Mouse (Mus musculus) gastrocnemius, postnatal 36 days (tissue): Measurements from ENCODE around the gene Lhx5. TPM values are rescaled to one million over a fixed set of nuclear protein-coding genes. Genes with fewer than 3 reads are reported as not detected.

ENCODE experiments used
- DNase-seq, 2 experiments: peaks; one replicate each; pipeline ENCODE4 v3.0.0; 2022
- intact Hi-C: fragments of 180-260 bp; cut with DNase I; formaldehyde crosslinking; loops from one replicate; pipeline ENCODE4 v1.15.1; 2025
- total RNA-seq, 2 experiments: library from RNA; stranded (reverse); gene quantifications; 2 replicates each; pipeline ENCODE4 v1.2.3; 2021

Lhx5 gene
- total RNA-seq, 2 experiments from 2014 or later, result not detected

DNA sequence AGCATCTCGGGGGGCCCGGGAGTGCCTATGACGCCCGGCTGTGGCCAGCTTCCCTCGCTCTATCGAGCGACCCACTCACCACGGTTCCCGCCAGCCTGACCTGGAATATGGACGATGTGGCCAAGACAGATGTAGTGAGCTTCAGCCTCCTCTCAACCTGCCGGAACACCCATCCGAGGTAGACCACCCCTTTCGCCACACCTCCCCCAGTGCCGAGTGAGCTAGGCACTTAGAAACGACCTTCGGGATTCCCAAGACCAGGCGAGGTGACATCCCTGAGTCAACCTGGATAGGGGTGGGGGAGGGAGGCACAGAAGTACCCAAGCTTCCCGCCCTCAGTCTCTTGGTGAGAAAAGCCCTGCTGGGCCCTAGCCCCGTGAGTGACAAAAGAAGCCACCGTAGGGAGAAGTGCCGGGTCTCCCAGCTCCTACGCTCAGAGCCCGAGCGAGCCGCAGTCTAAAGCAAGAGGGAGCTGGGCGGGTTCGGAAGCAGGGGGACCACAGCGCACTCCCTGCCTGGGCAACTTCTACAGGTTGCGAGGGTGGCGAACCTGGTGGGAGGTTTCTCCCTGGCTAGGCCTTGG lies 407 bp upstream of the Lhx5 start:
- intact Hi-C loops, result no loop called here
- no peak for DNase-seq

DNA sequence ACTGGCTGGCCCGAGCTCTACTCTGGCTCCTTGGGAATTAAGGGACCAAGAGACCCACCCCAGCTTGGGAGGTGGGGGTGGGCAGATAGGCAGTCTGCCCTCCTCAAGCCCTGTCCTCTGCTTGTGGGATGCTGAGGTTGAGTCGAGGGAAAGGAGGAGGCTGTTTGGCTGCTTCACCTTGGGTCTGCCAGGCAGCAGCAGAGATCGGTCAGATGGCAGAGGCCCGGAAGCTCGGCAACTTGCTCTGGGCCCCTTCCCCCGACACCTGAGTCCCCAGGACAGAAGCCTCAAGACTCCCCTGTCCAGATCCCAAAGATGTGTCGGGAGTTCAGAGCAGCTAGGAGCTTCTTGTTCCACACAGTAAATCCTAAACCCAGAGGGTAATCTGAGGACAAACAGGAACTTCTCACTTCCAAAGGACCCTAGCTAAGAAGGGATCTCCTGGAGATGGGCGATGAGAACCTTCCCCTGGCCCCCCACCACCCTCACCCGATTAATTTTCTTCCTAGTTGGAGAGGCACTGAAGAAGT lies 1.1 kb downstream of the Lhx5 start:
- DNase-seq, result no peak

DNA sequence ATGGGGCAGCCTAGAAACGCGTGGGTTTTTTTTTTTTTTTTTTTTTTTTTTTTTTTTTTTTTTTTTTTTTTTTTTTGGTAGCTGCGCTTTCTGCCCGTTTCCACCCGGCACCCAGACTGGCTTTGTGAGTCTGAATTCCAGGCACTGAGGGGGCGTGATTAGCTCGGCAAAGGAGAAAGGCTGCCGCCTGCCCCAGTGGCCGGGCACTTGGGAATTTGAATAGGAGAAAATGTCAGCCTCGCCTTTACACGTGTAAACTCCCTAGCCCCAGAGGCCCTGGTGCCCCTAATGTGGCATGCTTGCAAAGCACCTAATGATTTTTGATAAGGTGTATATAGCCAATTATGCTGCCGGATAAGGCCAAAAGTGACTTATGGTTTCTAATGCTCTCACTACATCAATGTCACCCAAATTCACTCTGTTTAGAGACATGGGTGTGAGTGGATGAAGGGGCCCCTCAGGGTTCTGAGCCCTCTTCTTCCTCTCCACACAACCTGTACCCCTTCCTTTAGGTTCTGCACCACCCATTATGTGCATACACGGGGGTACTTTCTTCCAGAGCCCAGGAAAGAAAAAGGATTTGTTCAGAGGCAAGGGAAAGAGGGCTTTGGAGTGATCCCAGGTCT lies 1.7 kb downstream of the Lhx5 start:
- intact Hi-C loops, result no loop called here
- DNase-seq, result no peak

More for the DNA sequence above, 1.1 kb downstream of the Lhx5 start:
- intact Hi-C loops, result no loop called here

- intact Hi-C loops, result no loop called here
- DNase-seq, result no peak
Measured at GRCm38 (mm10) chr5:120434231-120434735, 2.8 kb downstream of the Lhx5 start.

DNA sequence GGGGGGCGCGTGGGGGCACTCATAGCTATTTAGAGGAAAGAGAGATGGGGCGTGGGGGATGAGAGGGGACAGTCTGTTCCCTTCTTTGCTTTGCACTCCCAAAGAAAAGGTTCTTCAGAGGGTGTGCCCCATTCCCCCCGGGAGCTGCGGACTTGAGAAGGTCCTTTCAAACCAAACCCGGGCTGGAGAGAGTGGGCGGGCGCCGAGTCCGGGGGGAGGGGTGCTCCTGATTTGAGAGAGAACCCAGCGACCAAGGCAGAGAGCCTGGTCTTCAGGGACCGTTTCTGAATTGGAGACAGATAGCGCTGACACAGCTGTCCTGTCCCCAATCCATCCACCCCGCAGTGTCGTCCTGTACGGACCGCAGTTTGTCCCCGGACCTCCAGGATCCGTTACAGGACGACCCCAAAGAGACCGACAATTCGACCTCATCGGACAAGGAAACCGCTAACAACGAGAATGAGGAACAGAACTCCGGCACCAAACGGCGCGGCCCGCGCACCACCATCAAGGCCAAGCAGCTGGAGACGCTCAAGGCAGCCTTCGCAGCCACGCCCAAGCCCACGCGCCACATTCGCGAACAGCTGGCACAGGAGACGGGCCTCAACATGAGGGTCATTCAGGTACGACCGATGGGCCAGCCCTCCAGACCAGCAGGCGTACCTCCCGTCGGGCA lies 3.6 kb downstream of the Lhx5 start:
- no peak for DNase-seq
- intact Hi-C loops, result no loop called here

GRCm38 (mm10) chr5:120435731-120436501 lies 4.4 kb downstream of the Lhx5 start:
- intact Hi-C loops, result no loop called here
- no peak for DNase-seq

- DNase-seq, result no peak
- intact Hi-C loops, result no loop called here
Measured at GRCm38 (mm10) chr5:120436885-120437495, 5.5 kb downstream of the Lhx5 start.

GRCm38 (mm10) chr5:120437539-120437938 lies 6.0 kb downstream of the Lhx5 start:
- DNase-seq, result no peak

GRCm38 (mm10) chr5:120437986-120438385 lies 6.5 kb downstream of the Lhx5 start:
- DNase-seq, result no peak
- intact Hi-C loops, result no loop called here

More at GRCm38 (mm10) chr5:120437539-120437938, 6.0 kb downstream of the Lhx5 start:
- intact Hi-C loops, result no loop called here

DNA sequence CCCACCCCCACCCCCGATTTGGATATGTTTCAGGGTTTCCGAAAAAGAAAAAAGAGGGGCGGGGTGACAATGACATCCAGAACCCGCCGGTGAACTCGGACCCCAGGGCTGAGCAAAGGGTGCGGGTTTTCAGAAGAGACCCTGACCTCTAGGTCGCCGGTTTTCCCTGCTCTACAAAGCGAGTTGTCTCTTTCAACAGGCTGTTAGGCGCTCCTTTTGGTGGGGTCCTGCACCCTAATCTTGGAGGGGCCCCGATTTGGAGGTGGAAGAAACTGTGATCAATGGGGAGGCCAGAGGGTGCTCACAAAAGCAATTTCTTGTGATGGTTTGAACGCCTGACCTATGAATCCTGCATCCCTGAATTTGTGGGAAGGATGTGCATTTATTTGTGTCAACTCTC lies 7.0 kb downstream of the Lhx5 start:
- intact Hi-C loops, result no loop called here
- DNase-seq, result no peak

GRCm38 (mm10) chr5:120438991-120439710 lies 7.7 kb downstream of the Lhx5 start:
- intact Hi-C loops, result no loop called here
- no peak for DNase-seq

- intact Hi-C loops, result loop anchor here (5.0 kb wide), 2 partner anchors 228 to 293 kb away; no protein-coding TSS in a partner anchor
- no peak for DNase-seq
Measured at GRCm38 (mm10) chr5:120439887-120440670, 8.6 kb downstream of the Lhx5 start.

DNA sequence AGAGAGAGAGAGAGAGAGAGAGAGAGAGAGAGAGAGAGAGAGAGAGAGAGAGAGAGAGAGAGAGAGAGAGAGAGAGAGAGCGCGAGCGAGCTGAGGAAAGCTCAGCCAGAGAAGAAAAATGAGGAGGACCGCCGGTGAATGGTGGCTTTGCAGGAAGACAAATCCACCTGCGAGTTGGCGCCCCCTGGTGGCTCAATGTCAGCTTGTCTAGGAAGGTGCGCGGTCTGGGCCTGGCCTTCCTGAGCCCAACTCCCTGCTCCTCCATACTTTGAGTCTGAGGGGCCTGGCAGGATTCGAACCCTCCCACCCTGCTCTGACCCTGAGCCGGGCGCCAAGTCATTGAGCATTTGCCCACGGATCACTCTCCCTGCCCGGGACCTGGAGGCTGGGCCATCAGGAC lies 9.2 kb downstream of the Lhx5 start:
- intact Hi-C loops, result loop anchor here (5.0 kb wide), 2 partner anchors 228 to 293 kb away; no protein-coding TSS in a partner anchor
- peak; percentile 75 for DNase-seq

- intact Hi-C loops, result no loop called here
- no peak for DNase-seq
Measured at GRCm38 (mm10) chr5:120447305-120447704, 15.8 kb downstream of the Lhx5 start.

DNA sequence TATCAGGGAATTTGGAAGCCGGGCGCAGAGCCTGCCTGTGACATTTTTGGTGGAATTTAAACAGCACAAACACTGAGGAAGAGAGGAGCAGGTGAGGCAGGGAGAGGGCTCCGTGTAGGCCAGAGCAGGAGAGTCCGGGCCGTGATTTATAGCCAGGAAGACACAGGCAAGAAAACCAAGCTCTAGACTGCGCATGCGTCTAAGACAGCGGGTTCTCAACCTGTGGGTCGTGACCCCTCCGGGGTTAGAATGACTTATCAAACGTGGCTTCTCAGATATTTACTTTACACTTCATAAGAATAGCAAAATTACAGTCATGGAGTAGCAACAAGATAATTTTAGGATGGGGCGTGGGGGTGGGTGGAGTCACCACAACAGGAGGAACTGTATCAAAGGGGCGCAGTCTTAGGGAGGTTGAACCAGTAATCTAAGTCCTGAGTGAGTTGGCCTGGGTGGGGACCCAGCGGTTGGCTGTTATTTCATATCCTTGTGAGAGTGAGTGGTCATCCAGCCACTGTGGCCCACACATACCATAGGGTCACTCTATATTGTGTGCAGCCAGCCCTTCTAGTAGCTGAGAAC lies 23.3 kb downstream of the Lhx5 start:
- intact Hi-C loops, result no loop called here

DNA sequence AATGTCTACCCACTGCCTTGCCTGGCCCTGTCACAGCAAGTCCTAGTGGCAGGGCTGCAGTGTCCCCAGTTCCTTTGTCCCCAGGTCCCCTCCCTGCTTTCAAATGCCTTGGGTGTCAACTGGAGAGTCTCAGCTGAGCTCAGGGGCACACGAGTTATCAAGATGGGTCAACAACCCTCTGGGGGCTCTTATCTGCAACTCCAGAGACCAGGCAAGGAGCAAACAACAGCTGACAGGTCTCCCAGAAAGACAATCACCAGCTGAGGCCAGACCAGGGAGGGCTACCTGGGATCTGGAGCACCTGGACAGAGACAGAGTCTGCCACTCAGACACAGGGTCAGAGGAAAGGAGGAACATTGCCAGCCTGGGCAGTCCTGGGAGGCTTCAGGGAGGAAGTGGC lies 24.8 kb downstream of the Lhx5 start:
- DNase-seq, result no peak
- intact Hi-C loops, result no loop called here

More for the DNA sequence above, 23.3 kb downstream of the Lhx5 start:
- no peak for DNase-seq

GRCm38 (mm10) chr5:120456841-120457554 lies 25.5 kb downstream of the Lhx5 start:
- DNase-seq, result no peak
- intact Hi-C loops, result no loop called here

- no peak for DNase-seq
- intact Hi-C loops, result no loop called here
Measured at GRCm38 (mm10) chr5:120457628-120458027, 26.1 kb downstream of the Lhx5 start.
